Mouse (Mus musculus): Measurements from ENCODE around the gene Mtus2. TPM values are rescaled to one million over a fixed set of nuclear protein-coding genes. Genes with fewer than 3 reads are reported as not detected.

Mtus2 gene
- polyA plus RNA-seq, 1 experiment from 2014 or later, result 11.4 TPM

GRCm38 (mm10) chr5:148222898-148223297 is 265.8 kb downstream of the Mtus2 start:
- H3K4me2 ChIP-seq (ENCODE audit: low read depth, low read length), result no peak overlapping the region
- no peak overlapping the region for H3K9ac ChIP-seq (ENCODE audit: low read length)
- no peaks in the 10 kb centered on the region for H3K9me3 ChIP-seq (replicated peaks; ENCODE audit: control insufficient read depth, low read length)
- WGBS, result 88% methylated on average over 5 of the region's 5 CpGs
- no peak for ATAC-seq (ENCODE audit: insufficient read depth, low FRiP score)
- H3K4me1 ChIP-seq (ENCODE audit: control insufficient read depth, insufficient read depth, low read length), result no peaks in the 10 kb centered on the region
- no peaks in the 10 kb centered on the region for H3K27me3 ChIP-seq (ENCODE audit: control insufficient read depth, insufficient read depth, low read length)
- H3K27ac ChIP-seq (ENCODE audit: low read length), result no peak overlapping the region
- no peaks in the 10 kb centered on the region for H3K36me3 ChIP-seq (ENCODE audit: control insufficient read depth, insufficient read depth, low read length)
- H3K4me3 ChIP-seq (replicated peaks; ENCODE audit: low read length), result no peak overlapping the region

DNA sequence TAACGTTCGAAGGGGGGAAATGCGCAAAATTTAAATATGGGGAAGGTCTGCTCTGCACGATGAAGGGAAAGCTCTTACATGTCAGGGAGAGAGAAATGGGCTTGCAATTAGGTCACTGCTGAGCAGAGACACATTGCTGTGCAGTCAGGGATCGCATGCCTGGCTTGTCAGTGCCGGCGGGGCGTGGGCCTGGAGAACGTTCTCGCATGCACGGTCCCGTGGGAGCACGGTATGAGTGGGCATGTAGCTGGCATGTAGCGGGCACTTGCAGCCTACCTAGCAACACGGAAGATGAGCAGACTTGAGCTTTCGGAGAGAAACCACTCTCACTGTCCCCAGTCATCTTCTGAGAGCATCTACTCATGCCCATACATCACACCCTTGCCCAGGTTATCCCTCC is 266.9 kb downstream of the Mtus2 start:
- no peak overlapping the region for H3K27ac ChIP-seq (ENCODE audit: low read length)
- no peak overlapping the region for H3K9ac ChIP-seq (ENCODE audit: low read length)
- H3K27me3 ChIP-seq (ENCODE audit: control insufficient read depth, insufficient read depth, low read length), result no peaks in the 10 kb centered on the region
- whole genome bisulfite sequencing, result 83% methylated on average over 16 of the region's 16 CpGs
- no peak overlapping the region for H3K4me3 ChIP-seq (replicated peaks; ENCODE audit: low read length)
- H3K4me1 ChIP-seq (ENCODE audit: control insufficient read depth, insufficient read depth, low read length), result no peaks in the 10 kb centered on the region
- no peaks in the 10 kb centered on the region for H3K9me3 ChIP-seq (replicated peaks; ENCODE audit: control insufficient read depth, low read length)
- ATAC-seq (ENCODE audit: insufficient read depth, low FRiP score), result no peak
- no peaks in the 10 kb centered on the region for H3K36me3 ChIP-seq (ENCODE audit: control insufficient read depth, insufficient read depth, low read length)
- H3K4me2 ChIP-seq (ENCODE audit: low read depth, low read length), result no peak overlapping the region

GRCm38 (mm10) chr5:148233714-148234113 is 276.6 kb downstream of the Mtus2 start:
- Histone ChIP-seq H3K4me1 (ENCODE audit: control insufficient read depth, insufficient read depth, low read length) (no peaks in the 10 kb centered on the region), H3K27ac (ENCODE audit: low read length) (no peak overlapping the region), H3K9me3 (replicated peaks; ENCODE audit: control insufficient read depth, low read length) (no peaks in the 10 kb centered on the region), H3K27me3 (ENCODE audit: control insufficient read depth, insufficient read depth, low read length) (no peaks in the 10 kb centered on the region), H3K9ac (ENCODE audit: low read length) (no peak overlapping the region), H3K36me3 (ENCODE audit: control insufficient read depth, insufficient read depth, low read length) (no peaks in the 10 kb centered on the region), H3K4me2 (ENCODE audit: low read depth, low read length) (no peak overlapping the region), H3K4me3 (replicated peaks; ENCODE audit: low read length) (no peak overlapping the region)
- no peak for ATAC-seq (ENCODE audit: insufficient read depth, low FRiP score)
- WGBS, result 72% methylated on average over 18 of the region's 18 CpGs

DNA sequence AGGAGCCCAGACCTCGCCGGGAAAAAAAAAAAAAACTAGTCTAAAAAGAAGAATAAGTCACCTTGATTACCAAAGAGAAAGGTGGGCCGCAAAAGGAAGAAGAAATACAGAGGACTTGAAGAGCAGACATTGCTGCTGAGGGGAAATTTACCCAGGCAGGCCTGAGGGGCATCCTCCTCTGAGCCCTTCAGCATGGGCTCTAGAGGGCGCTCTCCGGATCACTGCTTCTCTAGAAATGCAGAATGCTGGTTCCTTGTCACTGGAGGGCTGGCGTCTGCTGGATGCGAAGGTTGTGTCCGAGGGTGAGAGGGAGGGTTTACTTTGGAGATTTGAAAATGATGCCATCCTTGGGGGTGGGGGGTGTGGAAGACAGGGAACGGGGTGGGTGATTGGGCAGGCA is 279.5 kb downstream of the Mtus2 start:
- H3K36me3 ChIP-seq (ENCODE audit: control insufficient read depth, insufficient read depth, low read length), result no peaks in the 10 kb centered on the region
- H3K4me2 ChIP-seq (ENCODE audit: low read depth, low read length), result no peak overlapping the region
- WGBS, result 54% methylated on average over 9 of the region's 9 CpGs
- no peak for ATAC-seq (ENCODE audit: insufficient read depth, low FRiP score)
- H3K27ac ChIP-seq (ENCODE audit: low read length), result no peak overlapping the region
- no peaks in the 10 kb centered on the region for H3K9me3 ChIP-seq (replicated peaks; ENCODE audit: control insufficient read depth, low read length)
- H3K27me3 ChIP-seq (ENCODE audit: control insufficient read depth, insufficient read depth, low read length), result no peaks in the 10 kb centered on the region
- H3K4me1 ChIP-seq (ENCODE audit: control insufficient read depth, insufficient read depth, low read length), result no peaks in the 10 kb centered on the region
- no peak overlapping the region for H3K4me3 ChIP-seq (replicated peaks; ENCODE audit: low read length)
- no peak overlapping the region for H3K9ac ChIP-seq (ENCODE audit: low read length)

GRCm38 (mm10) chr5:148239067-148239466 is 281.9 kb downstream of the Mtus2 start:
- Histone ChIP-seq H3K4me3 (replicated peaks; ENCODE audit: low read length) (no peak overlapping the region), H3K4me1 (ENCODE audit: control insufficient read depth, insufficient read depth, low read length) (no peaks in the 10 kb centered on the region), H3K9me3 (replicated peaks; ENCODE audit: control insufficient read depth, low read length) (no peaks in the 10 kb centered on the region), H3K9ac (ENCODE audit: low read length) (no peak overlapping the region), H3K4me2 (ENCODE audit: low read depth, low read length) (no peak overlapping the region), H3K36me3 (ENCODE audit: control insufficient read depth, insufficient read depth, low read length) (no peaks in the 10 kb centered on the region), H3K27me3 (ENCODE audit: control insufficient read depth, insufficient read depth, low read length) (no peaks in the 10 kb centered on the region), H3K27ac (ENCODE audit: low read length) (no peak overlapping the region)
- no peak for ATAC-seq (ENCODE audit: insufficient read depth, low FRiP score)

DNA sequence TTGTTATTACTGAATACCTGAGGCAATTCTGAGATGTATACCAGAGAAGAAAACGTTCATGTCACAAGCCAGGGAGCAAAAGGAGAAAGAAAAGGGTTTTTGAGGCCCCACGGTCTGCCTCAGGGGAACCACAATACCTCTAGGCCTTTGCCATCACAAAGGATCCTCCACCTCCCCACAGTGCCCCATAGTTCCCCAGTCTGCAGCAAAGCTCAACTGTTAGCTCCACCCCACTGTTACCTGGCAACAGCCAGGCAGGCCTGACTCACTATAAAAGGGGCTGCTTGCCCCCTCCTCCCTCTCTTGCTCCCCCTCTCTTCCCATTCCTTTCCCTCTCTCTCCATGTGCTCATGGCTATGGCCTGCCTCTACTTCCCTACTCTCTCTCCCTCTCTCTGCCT is 282.6 kb downstream of the Mtus2 start:
- no peaks in the 10 kb centered on the region for H3K9me3 ChIP-seq (replicated peaks; ENCODE audit: control insufficient read depth, low read length)
- H3K4me2 ChIP-seq (ENCODE audit: low read depth, low read length), result no peak overlapping the region
- H3K36me3 ChIP-seq (ENCODE audit: control insufficient read depth, insufficient read depth, low read length), result no peaks in the 10 kb centered on the region
- H3K27me3 ChIP-seq (ENCODE audit: control insufficient read depth, insufficient read depth, low read length), result no peaks in the 10 kb centered on the region
- H3K4me3 ChIP-seq (replicated peaks; ENCODE audit: low read length), result no peak overlapping the region
- 41% methylated on average over 2 of the region's 2 CpGs for WGBS
- H3K4me1 ChIP-seq (ENCODE audit: control insufficient read depth, insufficient read depth, low read length), result no peaks in the 10 kb centered on the region
- H3K27ac ChIP-seq (ENCODE audit: low read length), result no peak overlapping the region
- H3K9ac ChIP-seq (ENCODE audit: low read length), result no peak overlapping the region
- ATAC-seq (ENCODE audit: insufficient read depth, low FRiP score), result no peak

DNA sequence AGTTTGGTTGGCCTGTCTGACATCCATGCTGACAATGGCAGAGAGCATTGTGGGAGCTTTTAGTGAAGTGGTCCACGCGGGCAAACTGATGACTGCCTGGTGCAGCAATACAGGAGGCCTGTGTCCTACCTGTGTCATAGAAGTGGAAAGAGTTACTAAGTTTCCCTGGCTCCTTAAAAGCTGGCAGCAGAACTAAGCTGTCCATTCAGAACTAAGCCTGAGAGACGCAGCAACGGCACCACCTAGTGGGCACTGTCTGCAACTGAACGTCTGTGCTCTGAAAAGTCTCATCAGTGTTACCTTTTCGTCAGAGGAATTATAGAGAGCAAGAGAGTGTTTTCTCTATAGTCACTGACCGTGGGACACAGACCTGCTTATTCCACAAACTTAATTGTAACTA is 284.8 kb downstream of the Mtus2 start:
- H3K4me1 ChIP-seq (ENCODE audit: control insufficient read depth, insufficient read depth, low read length), result no peaks in the 10 kb centered on the region
- no peaks in the 10 kb centered on the region for H3K9me3 ChIP-seq (replicated peaks; ENCODE audit: control insufficient read depth, low read length)
- 5% methylated on average over 7 of the region's 7 CpGs for WGBS
- no peak overlapping the region for H3K4me2 ChIP-seq (ENCODE audit: low read depth, low read length)
- no peaks in the 10 kb centered on the region for H3K27me3 ChIP-seq (ENCODE audit: control insufficient read depth, insufficient read depth, low read length)
- no peak for ATAC-seq (ENCODE audit: insufficient read depth, low FRiP score)
- H3K4me3 ChIP-seq (replicated peaks; ENCODE audit: low read length), result no peak overlapping the region
- H3K9ac ChIP-seq (ENCODE audit: low read length), result no peak overlapping the region
- no peaks in the 10 kb centered on the region for H3K36me3 ChIP-seq (ENCODE audit: control insufficient read depth, insufficient read depth, low read length)
- no peak overlapping the region for H3K27ac ChIP-seq (ENCODE audit: low read length)

DNA sequence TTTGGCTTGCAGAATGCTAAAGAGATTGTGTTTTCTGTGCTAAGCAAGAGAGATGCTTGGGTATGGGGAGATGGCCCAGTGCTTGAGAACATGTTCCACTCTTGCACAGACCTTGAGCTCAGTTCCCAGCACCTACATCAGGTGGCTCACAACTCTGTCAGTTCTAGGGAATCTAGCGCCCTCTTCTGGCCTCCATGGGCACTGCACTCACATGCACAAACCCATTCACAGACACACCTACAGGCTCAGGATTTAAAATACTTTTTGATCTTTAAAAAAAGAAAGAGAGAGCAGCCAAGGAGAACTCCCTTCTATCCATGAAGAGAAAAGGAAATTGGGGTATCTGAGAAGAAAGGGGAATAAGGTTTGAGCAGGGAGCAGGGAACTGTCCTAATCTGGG is 287.4 kb downstream of the Mtus2 start:
- H3K4me1 ChIP-seq (ENCODE audit: control insufficient read depth, insufficient read depth, low read length), result no peaks in the 10 kb centered on the region
- H3K27me3 ChIP-seq (ENCODE audit: control insufficient read depth, insufficient read depth, low read length), result no peaks in the 10 kb centered on the region
- H3K27ac ChIP-seq (ENCODE audit: low read length), result no peak overlapping the region
- no peak overlapping the region for H3K9ac ChIP-seq (ENCODE audit: low read length)
- no peaks in the 10 kb centered on the region for H3K36me3 ChIP-seq (ENCODE audit: control insufficient read depth, insufficient read depth, low read length)
- H3K4me3 ChIP-seq (replicated peaks; ENCODE audit: low read length), result no peak overlapping the region
- H3K9me3 ChIP-seq (replicated peaks; ENCODE audit: control insufficient read depth, low read length), result no peaks in the 10 kb centered on the region
- no peak overlapping the region for H3K4me2 ChIP-seq (ENCODE audit: low read depth, low read length)
- no peak for ATAC-seq (ENCODE audit: insufficient read depth, low FRiP score)
- 33% methylated on average over 1 of the region's 1 CpGs for WGBS

GRCm38 (mm10) chr5:148245386-148245785 is 288.3 kb downstream of the Mtus2 start:
- Histone ChIP-seq H3K4me2 (ENCODE audit: low read depth, low read length) (no peak overlapping the region), H3K9ac (ENCODE audit: low read length) (no peak overlapping the region), H3K27me3 (ENCODE audit: control insufficient read depth, insufficient read depth, low read length) (no peaks in the 10 kb centered on the region), H3K36me3 (ENCODE audit: control insufficient read depth, insufficient read depth, low read length) (no peaks in the 10 kb centered on the region), H3K4me1 (ENCODE audit: control insufficient read depth, insufficient read depth, low read length) (no peaks in the 10 kb centered on the region), H3K27ac (ENCODE audit: low read length) (no peak overlapping the region), H3K9me3 (replicated peaks; ENCODE audit: control insufficient read depth, low read length) (no peaks in the 10 kb centered on the region), H3K4me3 (replicated peaks; ENCODE audit: low read length) (no peak overlapping the region)
- 77% methylated on average over 2 of the region's 2 CpGs for WGBS
- no peak for ATAC-seq (ENCODE audit: insufficient read depth, low FRiP score)

DNA sequence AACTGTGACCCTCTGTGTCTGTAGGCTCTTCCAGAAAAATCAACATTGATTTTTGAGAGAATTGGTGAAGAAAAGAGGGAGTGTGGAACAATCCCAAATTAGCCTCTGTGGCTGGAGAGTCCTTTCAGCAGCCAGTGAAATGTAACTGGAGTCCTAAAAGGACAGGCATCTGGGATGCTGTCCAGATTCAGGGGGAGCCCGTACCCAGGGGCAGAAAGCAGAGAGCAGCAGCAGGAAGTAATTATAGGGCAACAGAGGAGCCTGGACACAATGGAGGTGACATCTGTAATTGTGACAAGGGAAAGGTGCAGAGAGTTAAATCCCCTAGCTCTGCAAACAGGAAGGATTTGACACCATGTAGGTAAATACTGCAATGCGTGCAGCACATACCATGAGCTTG is 291.1 kb downstream of the Mtus2 start:
- H3K9ac ChIP-seq (ENCODE audit: low read length), result no peak overlapping the region
- no peaks in the 10 kb centered on the region for H3K27me3 ChIP-seq (ENCODE audit: control insufficient read depth, insufficient read depth, low read length)
- H3K36me3 ChIP-seq (ENCODE audit: control insufficient read depth, insufficient read depth, low read length), result no peaks in the 10 kb centered on the region
- no peaks in the 10 kb centered on the region for H3K4me1 ChIP-seq (ENCODE audit: control insufficient read depth, insufficient read depth, low read length)
- H3K9me3 ChIP-seq (replicated peaks; ENCODE audit: control insufficient read depth, low read length), result no peaks in the 10 kb centered on the region
- no peak overlapping the region for H3K4me3 ChIP-seq (replicated peaks; ENCODE audit: low read length)
- ATAC-seq (ENCODE audit: insufficient read depth, low FRiP score), result no peak
- no peak overlapping the region for H3K4me2 ChIP-seq (ENCODE audit: low read depth, low read length)
- H3K27ac ChIP-seq (ENCODE audit: low read length), result no peak overlapping the region
- WGBS, result 29% methylated on average over 2 of the region's 2 CpGs
